Mouse (Mus musculus) retina, embryonic 14.5 days (tissue): ENCODE measurements around the gene a.
"Not testable (repeated sequence)": the region's sequence is repeated elsewhere in the genome, so short reads cannot be mapped to it uniquely, and the experiment has no call there.

Source experiments
- DNase-seq: peaks from one replicate; pipeline ENCODE4 v3.0.0-alpha.2; 2015; ENCODE audit warnings: low spot score

The a gene

GRCm38 (mm10) chr2:154922134-154922533 is 130.9 kb downstream of the a start:
- DNase-seq: not testable (repeated sequence)

DNA sequence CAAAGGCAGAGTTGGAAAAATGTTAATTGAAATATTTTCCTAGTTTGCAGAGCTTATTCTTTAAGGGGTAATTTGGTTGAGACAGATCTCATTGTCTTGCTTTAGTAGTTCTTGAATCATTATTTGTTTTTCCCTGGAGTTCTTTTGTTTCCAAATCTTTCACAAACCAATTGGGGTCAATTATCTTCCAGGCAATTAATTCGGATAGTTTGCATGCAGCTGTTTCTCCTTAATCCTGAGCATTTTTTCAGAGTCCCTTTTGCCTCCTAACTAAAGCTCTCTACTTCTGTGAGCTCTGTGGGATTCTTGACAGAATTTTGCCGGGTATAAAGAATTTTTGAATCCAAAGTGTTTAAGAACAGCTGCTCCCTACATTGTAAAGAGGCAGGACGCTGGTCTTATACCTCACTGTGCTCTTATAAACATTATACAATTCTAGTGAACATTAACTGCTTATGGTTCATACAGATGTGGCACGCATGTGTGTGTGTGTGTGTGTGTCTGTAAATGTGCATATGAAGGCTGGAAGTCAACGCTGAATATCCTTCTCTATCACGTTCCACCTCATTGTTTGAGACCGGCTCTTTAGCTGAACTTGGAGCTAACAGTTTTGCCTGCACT is 134.3 kb downstream of the a start:
- peak; percentile 88 for DNase-seq

DNA sequence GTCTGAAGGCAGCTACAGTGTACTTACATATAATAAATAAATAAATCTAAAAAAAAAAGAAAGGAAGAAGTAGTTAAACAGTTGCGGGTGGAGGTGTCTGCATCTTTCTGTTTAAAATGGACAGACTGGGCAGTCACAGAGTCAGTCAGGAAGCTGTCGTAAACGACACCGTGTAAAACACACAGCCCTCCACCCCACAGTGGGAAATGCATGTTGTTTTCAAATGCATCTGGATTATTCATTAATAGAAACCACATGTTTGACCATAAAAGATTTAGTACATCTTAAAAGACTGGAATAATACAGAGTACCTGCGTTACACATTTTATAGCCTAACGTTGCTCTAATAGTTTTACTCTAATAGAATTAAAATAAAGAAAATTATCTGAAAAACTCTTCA is 135.6 kb downstream of the a start:
- DNase-seq: no peak

DNA sequence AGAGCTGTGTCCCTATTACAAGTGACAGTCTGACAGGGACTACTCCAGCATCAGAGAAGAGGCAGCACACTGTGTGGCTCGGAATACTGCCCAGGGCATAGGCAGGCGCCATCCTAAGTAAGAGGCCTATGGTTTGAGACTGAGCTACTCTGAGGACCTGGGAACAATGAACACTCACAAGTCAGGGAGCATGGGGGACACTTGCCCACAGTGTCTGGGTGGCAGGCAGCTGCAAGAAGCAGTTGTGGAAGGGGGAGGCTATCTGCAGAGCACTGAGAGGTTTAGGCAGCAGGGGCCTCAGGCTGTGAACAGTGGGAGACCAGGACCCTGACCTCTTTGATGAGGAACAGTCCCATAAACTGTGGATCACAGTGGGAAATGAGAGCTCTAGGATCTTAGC is 137.1 kb downstream of the a start:
- DNase-seq: peak; percentile 27

- DNase-seq: peak; percentile 52
These were observed 142.7 kb downstream of the a start for GRCm38 (mm10) chr2:154933884-154934283.

GRCm38 (mm10) chr2:154936106-154936505 is 144.9 kb downstream of the a start:
- no peak for DNase-seq

DNA sequence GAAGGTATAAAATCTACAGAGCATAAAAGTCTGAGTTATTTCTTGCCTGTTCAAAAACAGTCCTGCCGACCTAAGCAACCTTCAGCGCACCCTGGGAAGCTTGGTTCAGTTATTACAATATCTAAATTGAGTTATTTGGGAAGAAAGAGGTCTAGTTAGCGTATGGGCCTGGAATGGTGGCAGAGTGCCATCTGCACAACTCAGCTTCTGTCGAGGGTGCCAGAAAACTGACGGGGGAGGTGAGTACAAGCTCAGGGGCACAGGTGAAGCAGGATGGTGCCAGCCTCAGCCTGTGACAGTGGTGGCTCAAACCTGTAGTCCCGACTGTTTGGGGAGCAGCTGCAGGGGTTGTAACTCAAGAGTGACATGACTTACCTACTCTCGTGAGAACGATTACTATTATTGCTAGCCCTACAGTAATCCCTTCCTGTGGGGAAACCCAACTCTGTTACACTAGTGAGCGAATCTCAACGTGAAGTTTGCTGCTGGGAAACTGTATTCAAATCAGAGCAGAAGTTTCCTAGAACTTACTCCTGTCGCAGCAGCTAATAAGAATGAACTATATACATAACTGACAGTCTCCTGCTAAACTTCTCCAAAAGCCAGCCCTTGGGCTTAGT is 145.4 kb downstream of the a start:
- no peak for DNase-seq

DNA sequence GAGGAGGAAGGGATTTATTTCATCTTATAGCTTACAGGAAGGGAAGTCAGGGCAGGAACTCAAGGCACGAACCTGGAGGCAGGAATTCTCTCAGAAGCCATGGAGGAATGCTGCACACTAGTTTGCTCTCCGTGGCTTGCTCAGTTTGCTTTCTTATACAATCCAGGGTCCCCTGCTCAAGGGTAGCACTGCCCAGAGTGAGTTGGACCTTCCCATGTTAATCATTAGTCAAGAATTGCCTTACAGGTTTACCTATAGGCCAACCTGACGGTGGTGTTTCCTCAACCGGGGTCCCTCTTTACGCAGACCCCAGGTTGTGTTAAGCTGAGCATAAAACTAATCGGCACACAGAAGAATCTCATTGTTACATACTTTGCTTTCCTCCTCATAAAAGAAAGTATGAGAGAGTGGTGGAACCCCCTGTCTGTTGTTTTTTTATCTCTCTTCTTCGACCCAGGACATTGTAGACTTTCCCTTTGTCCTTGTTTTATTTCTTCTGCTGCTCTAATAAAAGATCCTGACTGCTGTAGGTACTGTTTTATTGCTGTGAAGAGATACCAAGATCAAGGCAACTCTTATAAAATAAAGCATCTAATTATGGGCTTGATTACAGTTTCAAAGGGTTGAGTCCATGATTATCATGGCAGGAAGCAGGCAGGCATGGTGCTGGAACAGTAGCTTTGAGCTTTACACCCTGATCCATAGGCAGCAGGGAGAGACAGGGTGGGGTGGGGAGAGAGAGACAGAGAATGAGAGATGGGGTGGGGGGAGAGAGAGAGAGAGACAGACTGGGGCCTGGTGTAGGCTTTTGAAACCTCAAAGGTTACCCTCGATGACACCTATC is 146.6 kb downstream of the a start:
- no peak for DNase-seq

DNA sequence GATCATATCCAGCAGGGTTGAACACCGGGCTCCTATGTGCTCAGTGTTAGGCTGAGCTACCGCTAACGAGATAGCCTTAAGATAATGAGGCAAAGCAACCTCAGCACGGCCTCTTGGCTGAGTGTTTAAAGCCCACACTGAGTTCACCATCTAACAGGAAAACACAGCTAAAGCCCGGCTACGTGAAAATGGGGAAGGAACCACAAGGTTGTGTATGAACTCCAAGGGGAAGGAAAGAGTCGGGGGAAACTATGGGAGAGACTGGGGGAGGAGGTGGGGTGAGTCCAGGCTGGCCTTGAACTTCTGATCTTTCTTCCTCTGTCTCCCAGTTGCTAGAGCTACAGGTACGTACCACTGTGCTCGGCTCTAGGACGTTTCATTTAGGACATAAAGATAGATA is 150.8 kb downstream of the a start:
- no peak for DNase-seq

GRCm38 (mm10) chr2:154942546-154942945 is 151.3 kb downstream of the a start:
- no peak for DNase-seq

GRCm38 (mm10) chr2:154943101-154943500 is 151.9 kb downstream of the a start:
- peak; percentile 83 for DNase-seq

- DNase-seq: no peak
These were observed 155.7 kb downstream of the a start for GRCm38 (mm10) chr2:154946921-154947320.

DNA sequence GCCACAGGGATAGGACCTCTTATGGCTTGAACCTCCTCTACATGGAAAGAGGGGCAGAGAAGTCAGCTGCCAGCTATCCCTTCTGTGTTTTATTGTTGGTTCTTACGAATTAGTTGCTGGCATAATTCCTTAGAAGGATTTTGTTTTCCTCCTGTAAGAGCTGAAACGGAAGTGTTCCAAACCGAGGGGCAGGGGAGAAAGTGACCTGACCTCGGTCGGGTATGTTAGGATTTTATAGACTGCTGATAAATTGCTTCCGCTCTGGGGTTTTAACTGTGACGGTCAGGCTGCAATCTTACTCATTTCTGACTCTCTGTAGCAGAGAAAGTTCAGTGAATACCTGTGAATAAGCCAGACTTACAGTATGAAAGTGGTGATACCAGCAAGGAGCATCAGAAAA is 158.2 kb downstream of the a start:
- no peak for DNase-seq

DNA sequence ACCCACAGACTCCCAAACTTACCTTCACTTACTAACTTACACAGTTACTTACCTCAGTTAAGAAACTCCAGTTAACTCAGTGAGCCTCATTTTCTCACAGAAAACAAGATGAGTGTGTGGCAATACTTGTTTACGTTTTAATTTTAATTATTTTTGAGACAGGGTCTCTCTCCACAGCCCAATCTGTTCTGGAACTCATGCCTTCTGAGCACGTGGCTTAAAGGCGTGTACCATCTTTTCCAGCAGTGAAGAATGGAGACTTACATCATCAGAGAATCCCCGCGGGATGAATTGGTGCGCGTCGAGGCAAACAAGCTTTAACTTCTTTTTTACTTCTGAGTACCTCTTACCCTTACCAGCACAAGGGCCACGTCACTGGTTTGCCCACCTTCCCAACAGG is 158.7 kb downstream of the a start:
- DNase-seq: no peak

- no peak for DNase-seq
These were observed 159.4 kb downstream of the a start for GRCm38 (mm10) chr2:154950601-154951000.

DNA sequence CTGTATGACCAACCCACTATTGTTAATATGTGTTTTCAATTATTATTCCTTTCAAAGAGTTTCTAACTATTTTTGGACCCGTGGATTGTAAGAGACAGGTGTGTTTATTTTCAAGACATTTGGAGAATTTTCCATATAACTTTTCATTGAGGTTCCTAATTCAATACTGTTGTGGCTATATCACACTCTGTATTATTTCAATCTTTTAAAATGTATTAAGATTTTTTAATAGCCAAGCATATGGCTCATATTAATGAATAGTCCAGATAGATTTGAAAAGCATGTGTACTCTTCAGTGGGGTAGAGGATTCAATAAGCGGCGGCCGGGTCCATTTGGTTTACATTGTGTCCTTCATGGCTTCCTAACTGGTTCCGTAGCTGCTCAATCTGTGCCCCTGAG is 168.3 kb downstream of the a start:
- DNase-seq: no peak

DNA sequence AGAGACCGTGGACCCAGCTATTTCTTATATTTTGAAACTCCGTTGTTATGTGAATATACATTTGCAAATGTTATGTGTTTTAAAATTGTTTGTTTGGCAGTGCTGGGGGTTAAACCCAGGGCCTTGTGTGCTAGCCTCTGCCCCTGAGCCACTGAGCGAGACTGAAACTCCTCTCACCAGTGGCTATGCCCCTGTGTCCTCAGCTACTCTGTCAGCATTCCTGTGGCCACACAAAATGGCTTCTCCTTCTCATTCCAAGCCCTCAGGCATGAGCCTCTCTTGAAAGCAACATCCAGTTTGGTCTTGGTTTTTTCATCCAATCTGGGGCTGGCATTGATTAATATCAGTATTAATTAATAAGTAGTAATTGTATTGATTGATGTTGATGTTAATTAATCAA is 168.7 kb downstream of the a start:
- DNase-seq: no peak

- peak; percentile 79 for DNase-seq
These were observed 172.0 kb downstream of the a start for GRCm38 (mm10) chr2:154963176-154963575.

- peak; percentile 60 for DNase-seq
These were observed 178.7 kb downstream of the a start for GRCm38 (mm10) chr2:154969740-154970397.

DNA sequence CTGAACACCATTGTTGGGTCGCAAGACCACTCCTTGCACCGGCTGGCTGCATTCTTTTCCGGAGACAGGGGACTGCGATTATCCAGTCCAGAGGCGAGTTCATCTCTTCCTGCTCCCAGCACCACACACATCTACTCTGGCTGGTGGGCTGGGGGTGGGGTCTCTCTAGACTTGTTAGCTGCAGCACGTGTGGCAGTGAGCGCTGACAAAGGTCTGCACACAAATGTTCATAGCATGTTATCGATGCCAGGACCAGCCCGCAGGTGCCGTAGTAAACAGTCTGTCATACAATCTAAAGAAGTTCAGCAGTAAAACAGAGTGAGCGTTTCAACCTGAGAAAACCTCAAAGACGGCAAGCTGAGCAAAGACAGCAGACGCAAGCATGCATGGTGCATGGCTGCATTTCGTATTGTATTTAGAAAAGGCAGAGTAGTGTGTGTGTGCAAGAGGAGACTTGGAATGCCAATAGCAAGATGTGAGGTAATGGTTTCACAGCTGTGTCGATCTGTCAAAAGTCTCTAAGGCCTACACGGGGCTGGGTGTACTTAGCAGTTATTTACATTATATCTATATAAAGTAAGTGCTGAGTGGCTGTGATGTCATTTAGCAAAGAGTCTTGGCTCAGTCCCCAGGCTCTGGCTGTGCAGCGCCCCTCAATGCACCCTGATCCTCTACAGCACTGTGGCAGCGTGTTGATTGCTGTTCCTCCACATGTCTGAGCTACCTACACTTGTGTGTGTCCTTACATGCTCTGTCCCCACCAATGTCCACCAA is 180.9 kb downstream of the a start:
- no peak for DNase-seq

- DNase-seq: no peak
These were observed 181.8 kb downstream of the a start for GRCm38 (mm10) chr2:154972981-154973380.

DNA sequence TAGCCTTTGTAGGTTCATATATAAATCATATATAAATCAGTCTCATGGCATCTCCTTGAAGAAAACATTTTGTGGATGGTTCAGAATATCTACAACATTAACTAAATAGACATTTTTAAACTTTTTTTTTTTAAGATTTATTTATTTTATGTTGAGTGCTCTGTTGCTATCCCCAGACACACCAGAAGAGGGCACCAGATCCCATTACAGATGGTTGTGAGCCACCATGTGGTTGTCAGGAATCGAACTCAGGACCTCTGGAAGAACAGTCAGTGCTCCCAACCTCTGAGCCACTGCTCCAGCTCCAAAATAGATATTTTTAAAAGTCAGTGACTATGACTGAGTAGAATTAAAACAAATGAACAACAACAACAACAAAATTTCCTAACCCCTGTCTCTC is 195.4 kb downstream of the a start:
- DNase-seq: no peak
